Mouse (Mus musculus): ENCODE measurements around the gene Slpi. TPM values are rescaled to one million over a fixed set of nuclear protein-coding genes. Genes with fewer than 3 reads are reported as not detected.

Gene Slpi
- polyA plus RNA-seq, 1 experiment, result 33.5 TPM

DNA sequence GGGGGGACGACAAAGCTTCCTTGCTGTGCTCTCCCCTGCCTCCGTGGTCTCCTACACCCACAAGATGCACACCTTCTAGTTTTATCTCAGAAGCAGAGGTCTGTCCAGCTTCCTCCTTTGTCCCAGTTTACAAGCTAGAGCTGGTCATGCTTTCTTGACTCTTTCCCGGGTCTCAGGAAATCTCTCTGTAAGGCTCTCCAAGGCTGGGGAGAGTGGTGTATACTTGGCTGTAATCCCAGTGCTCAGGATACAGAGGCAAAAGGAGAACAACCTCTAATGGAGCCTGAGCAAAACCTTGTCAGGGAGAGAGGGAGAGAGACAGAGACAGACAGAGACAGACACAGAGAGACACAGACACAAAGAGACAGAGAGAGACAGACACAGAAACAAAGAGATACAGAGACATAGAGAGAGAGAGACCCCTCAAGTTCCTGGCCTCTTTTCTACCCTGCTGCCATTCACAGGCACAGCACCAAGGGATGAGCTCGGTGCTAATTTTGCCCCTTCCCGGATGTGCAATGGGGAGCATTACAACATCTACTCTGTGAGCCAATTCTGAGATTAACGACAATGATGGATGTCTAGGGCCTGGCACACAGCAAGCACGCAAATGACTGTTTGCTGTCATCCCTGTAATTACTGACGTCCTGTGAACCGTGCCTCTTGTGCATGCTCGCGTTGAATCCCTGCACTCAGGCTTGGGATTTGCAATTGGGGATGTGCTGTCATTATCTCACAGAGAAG is 5.1 kb downstream of the Slpi start:
- no peak for DNase-seq (ENCODE audit: low read depth in 1 of 2, low spot score in 2 of 2)
- TF ChIP-seq CTCF (IDR thresholded peaks at IDR 0.05; ENCODE audit: extremely low read depth, insufficient read depth, insufficient read length, insufficient replicate concordance) (no peak), POLR2A (IDR thresholded peaks at IDR 0.05; ENCODE audit: low read depth, low read length) (no peak)
- Histone ChIP-seq H3K36me3 (ENCODE audit: control insufficient read depth, insufficient read depth, low read length) (no peaks in the 10 kb centered on the region), H3K4me1 (ENCODE audit: control insufficient read depth, insufficient read depth, insufficient read length) (no peaks in the 10 kb centered on the region), H3K27me3 (ENCODE audit: control insufficient read depth, insufficient read depth, low read length) (no peaks in the 10 kb centered on the region), H3K27ac (ENCODE audit: insufficient read depth, low read length) (no peak overlapping the region), H3K4me3 (ENCODE audit: extremely low read depth, insufficient read depth, insufficient read length) (no peak overlapping the region)
- WGBS, result 57% methylated on average over 11 of the region's 11 CpGs

- no peak overlapping the region for H3K4me3 ChIP-seq (ENCODE audit: extremely low read depth, insufficient read depth, insufficient read length)
- no peaks in the 10 kb centered on the region for H3K36me3 ChIP-seq (ENCODE audit: control insufficient read depth, insufficient read depth, low read length)
- WGBS, result 48% methylated on average over 3 of the region's 3 CpGs
- no peak overlapping the region for H3K27ac ChIP-seq (ENCODE audit: insufficient read depth, low read length)
- no peaks in the 10 kb centered on the region for H3K4me1 ChIP-seq (ENCODE audit: control insufficient read depth, insufficient read depth, insufficient read length)
- TF ChIP-seq CTCF (IDR thresholded peaks at IDR 0.05; ENCODE audit: extremely low read depth, insufficient read depth, insufficient read length, insufficient replicate concordance) (no peak), POLR2A (IDR thresholded peaks at IDR 0.05; ENCODE audit: low read depth, low read length) (no peak)
- no peaks in the 10 kb centered on the region for H3K27me3 ChIP-seq (ENCODE audit: control insufficient read depth, insufficient read depth, low read length)
- no peak for DNase-seq (ENCODE audit: low read depth in 1 of 2, low spot score in 2 of 2)
Measured at GRCm38 (mm10) chr2:164382971-164383370, 5.9 kb downstream of the Slpi start.

DNA sequence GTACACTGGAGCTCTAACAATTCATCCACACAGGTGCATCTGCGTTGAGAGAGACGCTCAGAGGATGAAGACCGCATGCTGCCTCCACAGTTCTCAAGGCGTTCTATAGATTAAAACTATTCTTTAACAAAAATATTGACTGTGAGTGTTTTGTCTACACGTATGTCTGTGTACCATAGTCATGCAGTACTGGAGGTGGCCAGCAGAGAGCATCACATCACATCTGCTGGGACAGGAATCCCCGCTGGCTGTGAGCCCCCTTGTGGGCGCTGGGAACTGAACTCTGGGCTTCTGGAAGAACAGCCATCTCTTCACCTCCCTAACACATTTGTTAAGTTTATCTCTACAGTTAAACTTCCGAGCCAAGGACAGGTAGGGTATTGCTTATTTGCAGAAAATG is 7.2 kb downstream of the Slpi start:
- Histone ChIP-seq H3K27ac (ENCODE audit: insufficient read depth, low read length) (no peak overlapping the region), H3K27me3 (ENCODE audit: control insufficient read depth, insufficient read depth, low read length) (no peaks in the 10 kb centered on the region), H3K4me1 (ENCODE audit: control insufficient read depth, insufficient read depth, insufficient read length) (no peaks in the 10 kb centered on the region), H3K4me3 (ENCODE audit: extremely low read depth, insufficient read depth, insufficient read length) (no peak overlapping the region), H3K36me3 (ENCODE audit: control insufficient read depth, insufficient read depth, low read length) (no peaks in the 10 kb centered on the region)
- DNase-seq (ENCODE audit: low read depth in 1 of 2, low spot score in 2 of 2), result no peak
- 87% methylated on average over 8 of the region's 8 CpGs for WGBS
- TF ChIP-seq CTCF (IDR thresholded peaks at IDR 0.05; ENCODE audit: extremely low read depth, insufficient read depth, insufficient read length, insufficient replicate concordance) (no peak), POLR2A (IDR thresholded peaks at IDR 0.05; ENCODE audit: low read depth, low read length) (no peak)

GRCm38 (mm10) chr2:164377478-164378426 is 11.1 kb downstream of the Slpi start:
- no peak for TF ChIP-seq POLR2A (IDR thresholded peaks at IDR 0.05; ENCODE audit: low read depth, low read length)
- TF ChIP-seq CTCF (IDR thresholded peaks at IDR 0.05; ENCODE audit: extremely low read depth, insufficient read depth, insufficient read length, insufficient replicate concordance), result no peak
- DNase-seq (ENCODE audit: low read depth in 1 of 2, low spot score in 2 of 2), result no peak
- no peaks in the 10 kb centered on the region for H3K27me3 ChIP-seq (ENCODE audit: control insufficient read depth, insufficient read depth, low read length)
- 85% methylated on average over 15 of the region's 15 CpGs for WGBS
- H3K27ac ChIP-seq (ENCODE audit: insufficient read depth, low read length), result no peak overlapping the region
- peaks cover 6% of the 10 kb centered on the region; the same call in 1 of the 2 replicates for H3K4me1 ChIP-seq (ENCODE audit: control insufficient read depth, insufficient read depth, insufficient read length)
- H3K36me3 ChIP-seq (ENCODE audit: control insufficient read depth, insufficient read depth, low read length), result no peaks in the 10 kb centered on the region
- H3K4me3 ChIP-seq (ENCODE audit: extremely low read depth, insufficient read depth, insufficient read length), result no peak overlapping the region

- Histone ChIP-seq H3K4me3 (ENCODE audit: extremely low read depth, insufficient read depth, insufficient read length) (no peak overlapping the region), H3K36me3 (ENCODE audit: control insufficient read depth, insufficient read depth, low read length) (no peaks in the 10 kb centered on the region), H3K27me3 (ENCODE audit: control insufficient read depth, insufficient read depth, low read length) (no peaks in the 10 kb centered on the region), H3K4me1 (ENCODE audit: control insufficient read depth, insufficient read depth, insufficient read length) (peaks cover 12% of the 10 kb centered on the region), H3K27ac (ENCODE audit: insufficient read depth, low read length) (no peak overlapping the region; the same call in 1 of the 2 replicates)
- 30% methylated on average over 4 of the region's 4 CpGs for WGBS
- no peak for DNase-seq (ENCODE audit: low read depth in 1 of 2, low spot score in 2 of 2)
- TF ChIP-seq POLR2A (IDR thresholded peaks at IDR 0.05; ENCODE audit: low read depth, low read length), result no peak
- TF ChIP-seq CTCF (IDR thresholded peaks at IDR 0.05; ENCODE audit: extremely low read depth, insufficient read depth, insufficient read length, insufficient replicate concordance), result no peak
Measured at GRCm38 (mm10) chr2:164373187-164373586, 15.7 kb downstream of the Slpi start.

GRCm38 (mm10) chr2:164372408-164373053 is 16.4 kb downstream of the Slpi start:
- TF ChIP-seq CTCF (IDR thresholded peaks at IDR 0.05; ENCODE audit: extremely low read depth, insufficient read depth, insufficient read length, insufficient replicate concordance), result no peak
- no peak for TF ChIP-seq POLR2A (IDR thresholded peaks at IDR 0.05; ENCODE audit: low read depth, low read length)
- no peaks in the 10 kb centered on the region for H3K36me3 ChIP-seq (ENCODE audit: control insufficient read depth, insufficient read depth, low read length)
- 7% methylated on average over 3 of the region's 3 CpGs for WGBS
- DNase-seq (ENCODE audit: low read depth in 1 of 2, low spot score in 2 of 2), result no peak
- no peak overlapping the region for H3K27ac ChIP-seq (ENCODE audit: insufficient read depth, low read length)
- H3K4me3 ChIP-seq (ENCODE audit: extremely low read depth, insufficient read depth, insufficient read length), result no peak overlapping the region
- peaks cover 12% of the 10 kb centered on the region for H3K4me1 ChIP-seq (ENCODE audit: control insufficient read depth, insufficient read depth, insufficient read length)
- H3K27me3 ChIP-seq (ENCODE audit: control insufficient read depth, insufficient read depth, low read length), result no peaks in the 10 kb centered on the region

Data from spleen, adult 2 months (tissue).